Mouse (Mus musculus) limb, embryonic 14.5 days (tissue): ENCODE results near the gene Ero1lb. TPM values are rescaled to one million over a fixed set of nuclear protein-coding genes. Genes with fewer than 3 reads are reported as not detected.

Experiments
- ATAC-seq: fragments of 200-750 bp; cut with Nextera tagmentation; 2 replicates; pipeline ENCODE4 v1.8.0; 2017; ENCODE audit warnings: low read depth, moderate number of reproducible peaks, moderate TSS enrichment; ENCODE audit not compliant: low FRiP score
- DNase-seq: peaks from one replicate; pipeline ENCODE4 v3.0.0-alpha.2; 2015; ENCODE audit warnings: low spot score
- H3K27ac ChIP-seq: fragments of 300-500 bp; sonication (generic); replicated peaks from 2 replicates; pipeline ENCODE4 v1.5.1; 2014; ENCODE audit warnings: low read depth, mild to moderate bottlenecking, low read length, moderate library complexity, mixed read lengths
- H3K27me3 ChIP-seq: fragments of 300-500 bp; sonication (generic); 2 replicates; pipeline ENCODE4 v1.6.1; 2014; ENCODE audit warnings: low read length, mixed read lengths; ENCODE audit not compliant: control insufficient read depth, insufficient read depth
- H3K36me3 ChIP-seq: fragments of 300-500 bp; sonication (generic); 2 replicates; pipeline ENCODE4 v1.6.1; 2014; ENCODE audit warnings: mild to moderate bottlenecking, low read length, moderate library complexity, mixed read lengths; ENCODE audit not compliant: control insufficient read depth, insufficient read depth
- H3K4me1 ChIP-seq: fragments of 300-500 bp; sonication (generic); 2 replicates; pipeline ENCODE4 v1.6.1; 2014; ENCODE audit warnings: antibody characterized with exemption, low read length, mixed read lengths; ENCODE audit not compliant: control insufficient read depth, insufficient read depth
- H3K4me2 ChIP-seq: fragments of 300-500 bp; sonication (generic); replicated peaks from 2 replicates; pipeline ENCODE4 v1.6.1; 2014; ENCODE audit warnings: low read depth, mild to moderate bottlenecking, low read length, moderate library complexity; ENCODE audit not compliant: severe bottlenecking
- H3K4me3 ChIP-seq: fragments of 300-500 bp; sonication (generic); replicated peaks from 2 replicates; pipeline ENCODE4 v1.5.1; 2014; ENCODE audit warnings: low read length
- H3K9ac ChIP-seq: fragments of 300-500 bp; sonication (generic); 2 replicates; pipeline ENCODE4 v1.6.1; 2014; ENCODE audit warnings: mild to moderate bottlenecking, low read depth, low read length, moderate library complexity; ENCODE audit not compliant: severe bottlenecking
- H3K9me3 ChIP-seq: fragments of 300-500 bp; sonication (generic); 2 replicates; pipeline ENCODE4 v1.6.1; 2016; ENCODE audit warnings: low read length; ENCODE audit not compliant: control insufficient read depth
- POLR2A ChIP-seq: fragments of 200-500 bp; IDR thresholded peaks from 2 replicates; pipeline ENCODE4 v1.8.0; 2012; ENCODE audit warnings: inconsistent platforms, mild to moderate bottlenecking, moderate library complexity, borderline replicate concordance; ENCODE audit not compliant: insufficient read depth, insufficient read length; ENCODE audit errors: extremely low read depth
- WGBS: fragments of 180-500 bp; shearing (Covaris S2); extraction: QIAGEN DNeasy Blood & Tissue Kit; methylation state at CpG from one replicate; pipeline ENCODE4 v1.1.7; 2014; 5-methylcytosine and 5-hydroxymethylcytosine counted together
- polyA plus RNA-seq, 2 experiments: library from polyadenylated mRNA; depleted of rRNA in 1 of 2; stranded (reverse) in 1 of 2; unstranded in 1 of 2; fragments of >200 nt; fragmentation: Nextera tagmentation in 1 of 2; extraction: Ambion mirVana in 1 of 2; gene quantifications; 2 replicates each; pipeline versions ENCODE4 v1.2.1 to v1.2.3; 2012 to 2014

Gene Ero1lb
- polyA plus RNA-seq, 2 experiments, result 3.1 to 6.4 TPM

DNA sequence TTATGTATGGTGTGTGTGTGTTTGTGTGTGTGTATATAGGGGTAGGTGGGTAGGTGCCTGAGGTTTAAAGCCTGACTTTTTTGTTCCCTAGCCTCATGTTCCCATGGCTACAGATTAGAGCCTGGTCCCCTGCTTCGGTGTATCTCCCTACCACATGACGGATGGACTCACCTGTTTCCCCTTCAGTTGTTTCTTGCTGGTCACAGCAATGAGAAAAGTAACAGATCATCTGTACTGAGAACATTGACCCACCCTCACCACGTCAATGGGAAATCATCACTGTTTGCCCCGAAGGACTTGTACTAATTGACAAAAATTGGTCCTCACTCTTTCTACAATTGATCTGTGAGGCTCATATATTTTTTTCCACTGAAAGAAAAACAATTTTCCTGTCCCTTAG, 3.4 kb upstream of the Ero1lb start:
- no peak overlapping the region for H3K4me3 ChIP-seq
- H3K9me3 ChIP-seq, result no peaks in the 10 kb centered on the region
- no peaks in the 10 kb centered on the region for H3K36me3 ChIP-seq
- no peak overlapping the region for H3K4me2 ChIP-seq
- H3K9ac ChIP-seq, result no peak overlapping the region
- WGBS, result 78% methylated on average over 4 of the region's 4 CpGs
- no peak overlapping the region for H3K27ac ChIP-seq
- ATAC-seq, result no peak
- no peak for TF ChIP-seq POLR2A
- DNase-seq, result no peak
- H3K4me1 ChIP-seq, result no peaks in the 10 kb centered on the region
- H3K27me3 ChIP-seq, result no peaks in the 10 kb centered on the region

DNA sequence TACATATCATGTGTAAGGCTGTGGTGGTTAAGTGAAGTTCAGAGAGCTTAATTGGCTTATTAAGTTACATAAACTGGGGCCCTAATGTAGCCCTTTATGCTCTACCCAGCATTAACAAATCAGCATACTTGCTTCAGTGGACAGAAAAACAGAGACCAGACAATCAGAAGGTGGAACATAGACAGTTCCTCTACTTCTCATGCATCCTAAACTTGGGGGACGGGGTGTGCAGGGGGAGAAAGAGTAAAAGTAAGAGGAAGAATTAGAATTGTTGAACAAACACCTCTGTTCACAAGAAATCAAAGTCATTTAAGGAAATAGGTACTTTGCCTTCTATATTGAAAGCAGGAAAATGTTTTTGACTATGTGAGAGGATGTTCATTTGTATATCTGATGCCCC, 2.3 kb downstream of the Ero1lb start:
- ATAC-seq, result no peak
- no peak for TF ChIP-seq POLR2A
- no peaks in the 10 kb centered on the region for H3K36me3 ChIP-seq
- no peak for DNase-seq
- no peak overlapping the region for H3K9ac ChIP-seq
- no peaks in the 10 kb centered on the region for H3K4me1 ChIP-seq
- H3K27me3 ChIP-seq, result no peaks in the 10 kb centered on the region
- no peaks in the 10 kb centered on the region for H3K9me3 ChIP-seq
- H3K27ac ChIP-seq, result no peak overlapping the region
- H3K4me2 ChIP-seq, result no peak overlapping the region
- no peak overlapping the region for H3K4me3 ChIP-seq
- WGBS, result 84% methylated on average over 1 of the region's 1 CpGs

DNA sequence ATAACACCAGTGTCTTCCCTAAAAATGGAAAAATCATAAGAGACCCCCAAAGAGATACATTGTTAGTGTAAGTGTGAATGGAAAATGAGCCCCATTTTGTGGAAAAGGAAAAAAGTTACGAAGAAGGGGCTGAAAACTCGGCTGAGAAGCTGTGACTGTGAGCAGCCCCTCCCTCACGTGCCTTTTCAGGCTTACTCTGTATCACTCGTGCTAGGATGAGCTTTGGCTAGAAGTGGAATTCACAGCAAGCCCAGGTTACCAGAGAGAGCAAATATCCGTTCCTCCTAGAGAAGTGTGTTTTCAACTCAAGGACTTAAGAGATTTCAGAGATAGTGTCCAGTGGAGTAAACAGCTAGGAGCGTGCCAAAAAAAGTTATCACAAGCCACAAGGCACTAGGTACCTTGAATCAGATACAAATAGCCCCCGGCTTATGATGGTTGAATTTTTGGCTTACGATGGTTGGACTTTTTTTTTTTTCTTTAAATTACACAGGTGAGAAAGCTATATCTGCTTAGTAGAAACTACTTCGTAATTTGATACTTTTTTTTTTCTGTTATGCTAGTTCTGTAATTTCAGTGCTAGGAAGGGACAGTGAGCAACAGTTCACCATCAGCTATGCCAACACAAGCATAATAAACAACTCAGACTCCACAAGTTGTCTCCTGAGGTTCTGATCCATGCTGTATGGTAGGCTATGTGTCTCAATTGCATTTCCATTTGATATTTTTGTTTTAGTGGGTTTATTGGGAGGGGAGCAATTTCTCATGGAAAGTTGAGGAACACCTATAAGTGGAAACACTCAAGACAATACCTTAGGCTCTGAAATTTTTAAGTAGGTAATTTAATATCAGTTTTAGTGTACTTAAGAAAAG, 3.2 kb downstream of the Ero1lb start:
- no peaks in the 10 kb centered on the region for H3K9me3 ChIP-seq
- TF ChIP-seq POLR2A, result no peak
- H3K9ac ChIP-seq, result no peak overlapping the region
- no peaks in the 10 kb centered on the region for H3K36me3 ChIP-seq
- no peak for DNase-seq
- H3K4me3 ChIP-seq, result no peak overlapping the region
- no peaks in the 10 kb centered on the region for H3K27me3 ChIP-seq
- no peak overlapping the region for H3K27ac ChIP-seq
- WGBS, result 61% methylated on average over 9 of the region's 9 CpGs
- ATAC-seq, result no peak
- H3K4me2 ChIP-seq, result no peak overlapping the region
- H3K4me1 ChIP-seq, result no peaks in the 10 kb centered on the region

DNA sequence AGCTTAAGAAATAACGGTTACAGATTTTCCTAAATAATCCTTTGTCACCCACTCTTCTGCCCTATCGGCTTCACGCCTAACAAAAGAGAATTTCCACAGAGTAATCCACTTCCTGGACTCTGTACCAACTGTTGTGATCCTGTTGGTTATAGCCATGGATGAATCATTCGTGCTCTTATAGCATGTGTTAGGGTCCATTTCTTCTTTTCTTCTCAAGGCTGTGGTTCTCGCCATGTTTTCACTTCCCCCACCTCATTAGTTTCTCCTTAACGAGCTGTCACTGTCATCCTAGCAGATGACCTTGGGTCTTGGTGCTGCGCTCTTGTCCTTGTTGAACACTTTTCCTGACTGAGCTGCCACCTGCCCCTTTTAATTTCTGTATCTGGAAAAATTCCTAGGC, 4.1 kb downstream of the Ero1lb start:
- no peak for TF ChIP-seq POLR2A
- no peak overlapping the region for H3K27ac ChIP-seq
- H3K36me3 ChIP-seq, result no peaks in the 10 kb centered on the region
- H3K9me3 ChIP-seq, result no peaks in the 10 kb centered on the region
- DNase-seq (no peak), ATAC-seq (no peak)
- H3K4me1 ChIP-seq, result no peaks in the 10 kb centered on the region
- H3K27me3 ChIP-seq, result no peaks in the 10 kb centered on the region
- H3K9ac ChIP-seq, result no peak overlapping the region
- WGBS, result 77% methylated on average over 7 of the region's 7 CpGs
- no peak overlapping the region for H3K4me2 ChIP-seq
- no peak overlapping the region for H3K4me3 ChIP-seq

DNA sequence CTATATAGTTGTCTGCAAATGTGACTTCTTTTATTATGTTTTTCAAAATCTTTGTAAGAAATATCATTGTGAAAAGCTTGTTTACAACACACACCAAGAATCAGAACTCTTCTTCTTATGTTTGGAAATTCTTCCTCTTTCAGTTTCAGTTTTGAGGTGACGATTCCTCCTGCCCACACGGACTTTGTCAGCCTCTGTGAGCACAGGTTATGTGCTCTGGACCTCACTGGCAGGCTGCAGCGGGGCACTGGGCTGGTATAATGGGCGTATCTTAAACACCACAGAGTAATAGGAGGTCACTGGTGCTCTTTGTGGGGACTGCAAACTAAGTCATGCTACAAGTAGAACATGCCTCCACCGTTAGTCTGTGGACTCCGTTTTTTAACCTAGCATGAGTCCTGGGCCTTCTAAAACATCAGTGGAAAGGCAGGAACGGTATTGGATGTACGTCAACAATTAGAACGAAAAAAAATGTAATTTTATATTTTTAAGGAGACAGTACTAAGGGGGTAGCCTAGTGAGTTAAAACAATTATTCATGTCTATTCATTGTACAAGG, 9.4 kb downstream of the Ero1lb start:
- DNase-seq (no peak), ATAC-seq (no peak)
- no peak for TF ChIP-seq POLR2A
- no peaks in the 10 kb centered on the region for H3K4me1 ChIP-seq
- H3K36me3 ChIP-seq, result no peaks in the 10 kb centered on the region
- H3K4me2 ChIP-seq, result no peak overlapping the region
- no peak overlapping the region for H3K4me3 ChIP-seq
- no peak overlapping the region for H3K27ac ChIP-seq
- H3K9ac ChIP-seq, result no peak overlapping the region
- no peaks in the 10 kb centered on the region for H3K9me3 ChIP-seq
- WGBS, result 86% methylated on average over 9 of the region's 9 CpGs
- H3K27me3 ChIP-seq, result no peaks in the 10 kb centered on the region

DNA sequence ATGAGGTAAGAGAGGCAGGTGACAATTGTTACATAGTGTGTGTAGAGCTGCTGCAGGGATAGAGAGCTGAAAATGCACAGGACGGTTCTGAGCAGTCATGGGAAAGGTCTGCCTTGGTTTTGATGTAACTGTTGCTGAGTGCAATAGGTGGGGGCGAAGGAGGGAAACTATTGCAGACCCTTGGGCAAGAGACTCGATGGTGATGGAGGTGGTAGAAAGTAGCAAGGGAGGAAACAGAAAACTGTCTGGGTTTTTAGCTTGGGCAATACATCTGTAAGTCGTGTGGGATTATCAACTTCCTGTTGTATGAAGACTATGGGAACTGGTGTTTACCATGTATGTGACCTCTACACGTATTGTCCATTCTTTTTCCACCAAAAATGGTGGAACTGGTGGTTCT, 12.5 kb downstream of the Ero1lb start:
- 89% methylated on average over 5 of the region's 5 CpGs for WGBS
- Histone ChIP-seq H3K9me3 (no peaks in the 10 kb centered on the region), H3K27ac (no peak overlapping the region), H3K4me3 (no peak overlapping the region), H3K4me1 (no peaks in the 10 kb centered on the region), H3K9ac (no peak overlapping the region), H3K4me2 (no peak overlapping the region), H3K27me3 (no peaks in the 10 kb centered on the region), H3K36me3 (no peaks in the 10 kb centered on the region)
- no peak for DNase-seq
- TF ChIP-seq POLR2A, result no peak
- no peak for ATAC-seq
